ENCODE assay signal across 8 mouse cellular contexts in the genomic region with DNA sequence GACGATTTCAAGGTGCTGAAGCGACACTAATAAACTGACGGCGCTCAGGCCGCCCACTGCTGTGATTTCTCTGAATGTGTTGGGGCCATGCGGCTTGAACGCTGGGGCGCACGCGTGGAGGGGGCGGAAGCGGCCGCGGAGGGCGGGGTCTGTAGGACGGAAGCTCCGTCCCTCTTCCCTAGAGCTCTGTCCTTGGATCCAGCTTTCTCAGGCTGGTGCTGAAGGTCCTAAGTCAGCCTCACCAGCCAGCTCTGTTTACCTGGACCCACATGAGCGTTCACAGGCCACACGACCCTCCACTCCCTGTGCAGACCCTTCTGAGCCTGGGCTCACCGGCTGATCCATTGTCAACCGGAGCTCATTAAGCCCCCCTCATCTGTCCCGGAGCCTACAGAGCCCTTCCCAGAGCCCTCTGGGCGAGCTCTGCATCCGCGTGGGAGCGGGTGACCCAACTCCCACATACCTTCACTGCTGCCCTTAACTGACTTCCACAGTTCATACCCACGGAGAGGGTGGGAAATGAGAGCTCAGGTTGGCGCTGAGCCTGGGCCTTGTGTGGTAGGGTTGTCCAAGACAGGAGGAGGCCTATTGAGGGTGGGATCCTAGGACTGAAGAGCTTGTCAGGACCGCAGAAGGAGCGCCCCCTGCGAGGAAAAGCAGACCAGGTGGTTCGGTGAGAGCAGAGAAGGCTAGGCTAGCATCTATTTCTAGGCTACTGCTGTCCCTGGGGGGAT. TPM values are rescaled to one million over a fixed set of nuclear protein-coding genes. Genes with fewer than 3 reads are reported as not detected.
DNase-seq lines count a peak whose midpoint lies in the region; ATAC-seq and TF ChIP-seq lines count a peak whose summit lies in the region.

A gene (plus strand): TSS at position 174 of the 734 bp plus-strand sequence.

- H3K4me1 ChIP-seq in forebrain, embryonic 12.5 days, result peaks cover 21% of the 10 kb centered on the region
- peaks cover 17% of the 10 kb centered on the region for H3K4me1 ChIP-seq in heart, embryonic 16.5 days (ENCODE audit: control insufficient read depth, insufficient read depth, low read length)
- peaks cover 7 to 17% of the 10 kb centered on the region in 2 experiments for H3K4me1 ChIP-seq in liver, embryonic 14.5 days (replicated peaks; ENCODE audit: control insufficient read depth in 2 of 2, insufficient read depth in 2 of 2, low read length in 1 of 2)
- peaks cover 9% of the 10 kb centered on the region for H3K4me1 ChIP-seq in neural tube, embryonic 11.5 days (ENCODE audit: control insufficient read depth, insufficient read depth, low read length)
- peaks cover 21% of the 10 kb centered on the region for H3K4me1 ChIP-seq in stomach, embryonic 16.5 days (ENCODE audit: control insufficient read depth, insufficient read depth, low read length)

- no peaks in the 10 kb centered on the region for H3K27me3 ChIP-seq in forebrain, embryonic 12.5 days
- H3K27me3 ChIP-seq in heart, embryonic 16.5 days (ENCODE audit: control insufficient read depth, insufficient read depth, low read length), result no peaks in the 10 kb centered on the region
- no peaks in the 10 kb centered on the region for H3K27me3 ChIP-seq in liver, embryonic 14.5 days (ENCODE audit: control insufficient read depth, insufficient read depth, low read length)
- no peaks in the 10 kb centered on the region for H3K27me3 ChIP-seq in neural tube, embryonic 11.5 days (ENCODE audit: control insufficient read depth, insufficient read depth, low read length)
- H3K27me3 ChIP-seq in stomach, embryonic 16.5 days (ENCODE audit: control insufficient read depth, insufficient read depth, low read length), result no peaks in the 10 kb centered on the region

- peak within 1 kb of the TSS; percentile 93 for H3K27ac ChIP-seq in forebrain, embryonic 12.5 days
- peak within 1 kb of the TSS; percentile 90 for H3K27ac ChIP-seq in heart, embryonic 16.5 days (ENCODE audit: low read length)
- peak within 1 kb of the TSS; percentile 6; the same call in 1 of the 2 replicates for H3K27ac ChIP-seq in liver, embryonic 14.5 days
- H3K27ac ChIP-seq in neural tube, embryonic 11.5 days (ENCODE audit: low read depth, low read length), result peak within 1 kb of the TSS; percentile 78
- H3K27ac ChIP-seq in stomach, embryonic 16.5 days (ENCODE audit: low read length), result peak within 1 kb of the TSS; percentile 91

- whole genome bisulfite sequencing in forebrain, embryonic 12.5 days, result 4% methylated on average over 32 of the region's 32 CpGs
- 3% methylated on average over 32 of the region's 32 CpGs for WGBS in heart, embryonic 16.5 days
- WGBS in liver, embryonic 14.5 days (ENCODE audit: insufficient replicate concordance), result 3% methylated on average over 32 of the region's 32 CpGs
- 5% methylated on average over 32 of the region's 32 CpGs for WGBS in neural tube, embryonic 11.5 days
- 2% methylated on average over 32 of the region's 32 CpGs for WGBS in stomach, embryonic 16.5 days

- peak within 1 kb of the TSS; percentile 69 for H3K9ac ChIP-seq in forebrain, embryonic 12.5 days
- peak within 1 kb of the TSS; percentile 76 for H3K9ac ChIP-seq in heart, embryonic 16.5 days (ENCODE audit: low read length)
- peak within 1 kb of the TSS; percentile 55 for H3K9ac ChIP-seq in liver, embryonic 14.5 days (replicated peaks)
- peak within 1 kb of the TSS; percentile 73 for H3K9ac ChIP-seq in neural tube, embryonic 11.5 days (ENCODE audit: low read length)
- peak within 1 kb of the TSS; percentile 79 for H3K9ac ChIP-seq in stomach, embryonic 16.5 days (ENCODE audit: low read length)

- TF ChIP-seq EP300 in liver, embryonic 14.5 days (IDR thresholded peaks at IDR 0.05; ENCODE audit: low read depth), result no peak

- ATAC-seq in CD4-positive, CD25-positive, alpha-beta regulatory T cell, adult 4 months, result peak; percentile 80
- ATAC-seq in forebrain, embryonic 12.5 days (ENCODE audit: low FRiP score), result peak; percentile 94
- ATAC-seq in heart, embryonic 16.5 days (replicated peaks; ENCODE audit: extremely low read depth, insufficient read depth, low FRiP score), result peak; percentile 92
- ATAC-seq in liver, embryonic 14.5 days (ENCODE audit: insufficient read depth), result peak; percentile 76
- ATAC-seq in neural tube, embryonic 11.5 days (ENCODE audit: insufficient read depth, low FRiP score, low TSS enrichment), result peak; percentile 90
- peak; percentile 92 for ATAC-seq in stomach, embryonic 16.5 days (ENCODE audit: insufficient read depth, low FRiP score)

- TF ChIP-seq CTCF in liver, embryonic 14.5 days (IDR thresholded peaks at IDR 0.05; ENCODE audit: low read depth), result no peak

- H3K9me3 ChIP-seq in forebrain, embryonic 12.5 days, result no peaks in the 10 kb centered on the region
- no peaks in the 10 kb centered on the region for H3K9me3 ChIP-seq in heart, embryonic 16.5 days (replicated peaks; ENCODE audit: control insufficient read depth, low read length)
- H3K9me3 ChIP-seq in liver, embryonic 14.5 days (ENCODE audit: control insufficient read depth, low read length), result no peaks in the 10 kb centered on the region
- no peaks in the 10 kb centered on the region for H3K9me3 ChIP-seq in neural tube, embryonic 11.5 days (ENCODE audit: control insufficient read depth, low read length)
- no peaks in the 10 kb centered on the region for H3K9me3 ChIP-seq in stomach, embryonic 16.5 days (replicated peaks; ENCODE audit: control insufficient read depth, low read length)

- H3K4me2 ChIP-seq in forebrain, embryonic 12.5 days, result peak within 1 kb of the TSS; percentile 92
- H3K4me2 ChIP-seq in heart, embryonic 16.5 days (ENCODE audit: low read depth, low read length), result peak within 1 kb of the TSS; percentile 69
- peak within 1 kb of the TSS; percentile 89 for H3K4me2 ChIP-seq in liver, embryonic 14.5 days (ENCODE audit: low read depth)
- H3K4me2 ChIP-seq in neural tube, embryonic 11.5 days (ENCODE audit: low read depth), result peak within 1 kb of the TSS; percentile 94
- peak within 1 kb of the TSS; percentile 96 for H3K4me2 ChIP-seq in stomach, embryonic 16.5 days (ENCODE audit: low read depth, low read length)

- peaks cover 27% of the 10 kb centered on the region for H3K36me3 ChIP-seq in forebrain, embryonic 12.5 days (replicated peaks)
- peaks cover 11% of the 10 kb centered on the region for H3K36me3 ChIP-seq in heart, embryonic 16.5 days (ENCODE audit: control insufficient read depth, insufficient read depth)
- no peaks in the 10 kb centered on the region for H3K36me3 ChIP-seq in liver, embryonic 14.5 days (replicated peaks; ENCODE audit: control insufficient read depth, insufficient read depth, low read depth)
- peaks cover 3% of the 10 kb centered on the region for H3K36me3 ChIP-seq in neural tube, embryonic 11.5 days (ENCODE audit: control insufficient read depth, insufficient read depth, low read length)
- peaks cover 13% of the 10 kb centered on the region for H3K36me3 ChIP-seq in stomach, embryonic 16.5 days (ENCODE audit: control insufficient read depth, insufficient read depth, low read length)

- peak within 1 kb of the TSS; percentile 49 for H3K4me3 ChIP-seq in forebrain, embryonic 12.5 days (replicated peaks)
- H3K4me3 ChIP-seq in heart, embryonic 16.5 days (ENCODE audit: low read length), result peak within 1 kb of the TSS; percentile 50
- H3K4me3 ChIP-seq in liver, embryonic 14.5 days (ENCODE audit: insufficient read depth in 1 of 2, low read depth in 2 of 2, low read length in 2 of 2), result peak within 1 kb of the TSS; percentile 57 to 65
- H3K4me3 ChIP-seq in neural tube, embryonic 11.5 days (ENCODE audit: low read depth, low read length), result peak within 1 kb of the TSS; percentile 46
- H3K4me3 ChIP-seq in stomach, embryonic 16.5 days (replicated peaks; ENCODE audit: low read length), result peak within 1 kb of the TSS; percentile 56

- DNase-seq in c-Kit-positive CD71-positive TER-119-positive erythroid progenitor cells, embryonic 14.5 days (ENCODE audit: low spot score), result peak; percentile 60
- DNase-seq in kidney, postnatal 36 days, result peak; percentile 91 to 94
- DNase-seq in liver, embryonic 14.5 days (ENCODE audit: low read depth in 3 of 3, low spot score in 3 of 3), result peak; percentile 41 to 52 (median 41)
- peak; percentile 88 for DNase-seq in neural tube, embryonic 11.5 days (ENCODE audit: low spot score)

RNA-seq across cellular contexts. Expression of the gene that starts here (rescaled TPM):
- not detected for polyA plus RNA-seq in CD4-positive, CD25-positive, alpha-beta regulatory T cell, adult 4 months (2017; shearing (Covaris generic))
- polyA plus RNA-seq in forebrain, embryonic 12.5 days (2016; fragmentation: Nextera tagmentation; extraction: Ambion mirVana), result 0.26 TPM in 1 of 2 replicates, not detected in the other
- polyA plus RNA-seq in heart, embryonic 16.5 days (2015; fragmentation: Nextera tagmentation; extraction: Ambion mirVana), result not detected in 2 replicates
- 0.02 TPM in 1 of 2 replicates, not detected in the other for polyA plus RNA-seq in liver, embryonic 14.5 days (2012; rRNA removed)
- not detected in 2 replicates for polyA plus RNA-seq in liver, embryonic 14.5 days (2014; fragmentation: Nextera tagmentation; extraction: Ambion mirVana)
- not detected in 2 replicates for polyA plus RNA-seq in neural tube, embryonic 11.5 days (2014; fragmentation: Nextera tagmentation; extraction: Ambion mirVana)
- not detected in 2 replicates for polyA plus RNA-seq in stomach, embryonic 16.5 days (2015; fragmentation: Nextera tagmentation; extraction: Ambion mirVana)

Comparison
In these comparisons a context has a peak if more than half of its experiments do, and no peak if none do; other contexts are left out.
1. Peak in every context shown above with its lines: DNase-seq, ATAC-seq, H3K4me3 ChIP-seq and H3K27ac ChIP-seq.
2. Peak in ATAC-seq in CD4-positive, CD25-positive, alpha-beta regulatory T cell, adult 4 months; RNA of the gene not detected or under 1 TPM.
3. Peak in ATAC-seq, H3K4me3 ChIP-seq, H3K27ac ChIP-seq, H3K9ac ChIP-seq and H3K4me2 ChIP-seq in forebrain, embryonic 12.5 days; RNA of the gene not detected or under 1 TPM.
4. Peak in ATAC-seq, H3K4me3 ChIP-seq, H3K27ac ChIP-seq, H3K9ac ChIP-seq and H3K4me2 ChIP-seq in heart, embryonic 16.5 days; RNA of the gene not detected or under 1 TPM.
5. Peak in DNase-seq, ATAC-seq, H3K4me3 ChIP-seq, H3K27ac ChIP-seq, H3K9ac ChIP-seq and H3K4me2 ChIP-seq in liver, embryonic 14.5 days; RNA of the gene not detected or under 1 TPM.
6. Peak in DNase-seq, ATAC-seq, H3K4me3 ChIP-seq, H3K27ac ChIP-seq, H3K9ac ChIP-seq and H3K4me2 ChIP-seq in neural tube, embryonic 11.5 days; RNA of the gene not detected or under 1 TPM.
7. Peak in ATAC-seq, H3K4me3 ChIP-seq, H3K27ac ChIP-seq, H3K9ac ChIP-seq and H3K4me2 ChIP-seq in stomach, embryonic 16.5 days; RNA of the gene not detected or under 1 TPM.
8. DNase-seq: peak in every context shown above with its lines; median percentile 92 in kidney, postnatal 36 days; 88 in neural tube, embryonic 11.5 days; 60 in c-Kit-positive CD71-positive TER-119-positive erythroid progenitor cells, embryonic 14.5 days; 41 in liver, embryonic 14.5 days.
9. H3K27ac ChIP-seq: peak in every context shown above with its lines; median percentile 93 in forebrain, embryonic 12.5 days; 91 in stomach, embryonic 16.5 days; 90 in heart, embryonic 16.5 days; 78 in neural tube, embryonic 11.5 days; 6 in liver, embryonic 14.5 days.